Mouse (Mus musculus): ENCODE measurements around the gene Fgfr2.

- TF ChIP-seq CTCF (IDR thresholded peaks at IDR 0.05; ENCODE audit: control insufficient read depth, insufficient read depth, insufficient read length) (no peak), MYOD1 (IDR thresholded peaks at IDR 0.05; ENCODE audit: control insufficient read depth, insufficient read length, low read depth) (no peak), MYOG (IDR thresholded peaks at IDR 0.05; ENCODE audit: control insufficient read depth, extremely low read depth, insufficient read length) (no peak), USF1 (IDR thresholded peaks at IDR 0.05; ENCODE audit: low read depth) (no peak), CEBPB (IDR thresholded peaks at IDR 0.05; ENCODE audit: low read depth) (no peak), FOSL1 (IDR thresholded peaks at IDR 0.05; ENCODE audit: insufficient read depth, low read length, poor library complexity, severe bottlenecking) (peak; percentile 36)
These were observed 797.4 kb downstream of the Fgfr2 start for GRCm38 (mm10) chr7:132325549-132326331.
